Mouse (Mus musculus): Measurements from ENCODE around the gene Dnajc6.

Dnajc6 gene

GRCm38 (mm10) chr4:101496534-101497237 lies at the start of gene Dnajc6:
TSS of gene Dnajc6 (plus strand) at chr4:101496648.
- DNase-seq (ENCODE audit: low spot score in 2 of 2), result no peak

- DNase-seq (ENCODE audit: low spot score in 2 of 2), result no peak
Measured at GRCm38 (mm10) chr4:101448701-101449100, 47.7 kb upstream of the Dnajc6 start.

- DNase-seq (ENCODE audit: low spot score in 2 of 2), result no peak
Measured at GRCm38 (mm10) chr4:101449344-101449743, 47.1 kb upstream of the Dnajc6 start.

GRCm38 (mm10) chr4:101450150-101450780 lies 46.2 kb upstream of the Dnajc6 start:
- no peak for DNase-seq (ENCODE audit: low spot score in 2 of 2)

GRCm38 (mm10) chr4:101451089-101451488 lies 45.4 kb upstream of the Dnajc6 start:
- no peak for DNase-seq (ENCODE audit: low spot score in 2 of 2)

- DNase-seq (ENCODE audit: low spot score in 2 of 2), result no peak
Measured at GRCm38 (mm10) chr4:101452829-101453228, 43.6 kb upstream of the Dnajc6 start.

GRCm38 (mm10) chr4:101457176-101457575 lies 39.3 kb upstream of the Dnajc6 start:
- DNase-seq (ENCODE audit: low spot score in 2 of 2), result no peak

- peak in 1 of 2 experiments; percentile 24 for DNase-seq (ENCODE audit: low spot score in 2 of 2)
Measured at GRCm38 (mm10) chr4:101458341-101458740, 38.1 kb upstream of the Dnajc6 start.

GRCm38 (mm10) chr4:101459358-101459757 lies 37.1 kb upstream of the Dnajc6 start:
- no peak for DNase-seq (ENCODE audit: low spot score in 2 of 2)

GRCm38 (mm10) chr4:101460114-101460513 lies 36.3 kb upstream of the Dnajc6 start:
- DNase-seq (ENCODE audit: low spot score in 2 of 2), result no peak

GRCm38 (mm10) chr4:101462065-101462464 lies 34.4 kb upstream of the Dnajc6 start:
- DNase-seq (ENCODE audit: low spot score in 2 of 2), result no peak

GRCm38 (mm10) chr4:101466264-101466663 lies 30.2 kb upstream of the Dnajc6 start:
- DNase-seq (ENCODE audit: low spot score in 2 of 2), result no peak

- DNase-seq (ENCODE audit: low spot score in 2 of 2), result no peak
Measured at GRCm38 (mm10) chr4:101469242-101469641, 27.2 kb upstream of the Dnajc6 start.

GRCm38 (mm10) chr4:101470543-101470942 lies 25.9 kb upstream of the Dnajc6 start:
- DNase-seq (ENCODE audit: low spot score in 2 of 2), result no peak

- no peak for DNase-seq (ENCODE audit: low spot score in 2 of 2)
Measured at GRCm38 (mm10) chr4:101472767-101473166, 23.7 kb upstream of the Dnajc6 start.

GRCm38 (mm10) chr4:101490320-101490917 lies 6.0 kb upstream of the Dnajc6 start:
- no peak for DNase-seq (ENCODE audit: low spot score in 2 of 2)

GRCm38 (mm10) chr4:101491704-101492103 lies 4.7 kb upstream of the Dnajc6 start:
- DNase-seq (ENCODE audit: low spot score in 2 of 2), result no peak

- no peak for DNase-seq (ENCODE audit: low spot score in 2 of 2)
Measured at GRCm38 (mm10) chr4:101493611-101494197, 2.7 kb upstream of the Dnajc6 start.

GRCm38 (mm10) chr4:101496188-101496533 lies 287 bp upstream of the Dnajc6 start:
- DNase-seq (ENCODE audit: low spot score in 2 of 2), result no peak

GRCm38 (mm10) chr4:101497336-101497735 lies 888 bp downstream of the Dnajc6 start:
- no peak for DNase-seq (ENCODE audit: low spot score in 2 of 2)

- DNase-seq (ENCODE audit: low spot score in 2 of 2), result no peak
Measured at GRCm38 (mm10) chr4:101504470-101505007, 8.1 kb downstream of the Dnajc6 start.

- no peak for DNase-seq (ENCODE audit: low spot score in 2 of 2)
Measured at GRCm38 (mm10) chr4:101505966-101506365, 9.5 kb downstream of the Dnajc6 start.
